Mouse (Mus musculus) lung, postnatal 25 days (tissue): ENCODE results near the gene Dync2li1.

Experiments
- DNase-seq: peaks from one replicate; pipeline ENCODE4 v3.0.0; 2022; ENCODE audit warnings: low spot score

Dync2li1 gene

GRCm38 (mm10) chr17:84685286-84685685 lies 59.0 kb downstream of the Dync2li1 start:
- no peak for DNase-seq

GRCm38 (mm10) chr17:84687994-84688393 lies 61.7 kb downstream of the Dync2li1 start:
- no peak for DNase-seq

GRCm38 (mm10) chr17:84688834-84689233 lies 62.5 kb downstream of the Dync2li1 start:
- DNase-seq = no peak

GRCm38 (mm10) chr17:84689316-84689715 lies 63.0 kb downstream of the Dync2li1 start:
- DNase-seq = no peak

GRCm38 (mm10) chr17:84690111-84690510 lies 63.8 kb downstream of the Dync2li1 start:
- DNase-seq = no peak

- DNase-seq = no peak
Observed at GRCm38 (mm10) chr17:84693741-84694140, 67.4 kb downstream of the Dync2li1 start.

GRCm38 (mm10) chr17:84696537-84696936 lies 70.2 kb downstream of the Dync2li1 start:
- no peak for DNase-seq

GRCm38 (mm10) chr17:84698727-84699126 lies 72.4 kb downstream of the Dync2li1 start:
- peak; percentile 60 for DNase-seq
